Mouse (Mus musculus) ES-E14 (cell line): ENCODE data around the gene Lrmda.

ENCODE experiments used
- CHD2 ChIP-seq: IDR thresholded peaks from 2 replicates; pipeline ENCODE4 v1.6.1; 2014; ENCODE audit warnings: mild to moderate bottlenecking, low read depth, low read length, inconsistent platforms
- HCFC1 ChIP-seq: IDR thresholded peaks from 2 replicates; pipeline ENCODE4 v1.6.1; 2012; ENCODE audit warnings: low read length, inconsistent platforms, borderline replicate concordance; ENCODE audit not compliant: insufficient read depth
- ZC3H11A ChIP-seq: IDR thresholded peaks from 2 replicates; pipeline ENCODE4 v1.6.1; 2012; ENCODE audit warnings: low read depth, mild to moderate bottlenecking, inconsistent platforms, low read length, borderline replicate concordance

DNA sequence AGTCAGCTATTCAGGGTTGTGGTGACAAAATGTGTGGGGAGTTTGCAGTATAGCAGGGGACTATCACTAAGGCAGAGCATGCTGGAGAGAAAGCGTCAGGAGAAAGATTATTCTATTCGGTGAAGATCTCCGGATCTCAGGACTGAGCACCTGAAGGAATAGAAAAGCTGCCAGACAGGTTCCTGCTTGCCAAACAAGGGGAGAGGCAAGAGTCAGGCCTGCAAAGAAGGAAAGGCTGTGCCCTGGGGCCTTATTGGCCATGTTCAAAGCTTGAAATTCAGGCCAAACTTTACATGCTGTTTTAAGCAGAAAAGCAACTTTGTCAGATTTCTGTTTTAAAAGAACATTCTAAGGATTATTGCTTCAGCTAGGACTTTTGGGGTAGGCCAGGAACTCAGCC, 789.7 kb downstream of the Lrmda start:
- TF ChIP-seq HCFC1, result no peak
- TF ChIP-seq CHD2, result no peak
- TF ChIP-seq ZC3H11A, result no peak
